8 mouse cellular contexts compared by ENCODE assay signal in the genomic region with DNA sequence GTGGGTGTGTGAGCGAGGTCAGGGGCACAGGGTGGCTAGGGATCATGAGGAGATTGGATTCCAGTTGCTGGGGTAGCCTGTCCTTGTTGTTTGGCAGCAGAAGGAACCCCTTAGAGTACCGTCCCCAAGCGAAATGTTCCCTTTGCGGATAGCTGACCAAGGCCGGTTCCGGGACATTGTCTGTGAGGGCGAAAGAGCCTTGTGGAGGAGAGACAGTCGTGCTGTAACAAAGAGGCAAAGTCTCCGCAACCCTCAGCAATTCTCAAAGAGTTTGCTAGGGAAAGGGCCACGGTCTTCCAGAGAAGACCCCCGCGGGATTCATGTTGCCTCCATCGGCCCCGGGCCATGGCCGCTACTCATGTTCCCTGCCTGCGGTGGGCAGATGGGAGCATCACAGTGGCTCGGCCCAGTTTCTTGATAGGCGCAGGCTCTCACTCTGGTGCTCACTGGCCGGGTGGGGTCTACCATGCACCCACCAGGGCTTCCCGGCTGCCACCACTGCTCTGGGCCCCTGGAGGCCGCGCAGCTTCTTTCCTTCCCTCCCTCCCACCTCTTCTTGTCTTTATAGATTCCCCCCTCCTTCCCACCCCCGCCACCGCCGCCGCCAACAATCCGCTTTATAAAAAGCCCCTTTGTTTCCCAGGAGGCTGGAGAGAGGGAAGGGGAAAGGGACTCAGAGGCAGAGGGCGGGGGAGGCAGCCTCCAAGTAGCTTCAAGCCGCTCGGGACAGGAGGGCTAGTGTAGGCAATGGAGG. TPM values are rescaled to one million over a fixed set of nuclear protein-coding genes. Genes with fewer than 3 reads are reported as not detected.
DNase-seq lines count a peak whose midpoint lies in the region; ATAC-seq and TF ChIP-seq lines count a peak whose summit lies in the region.

No protein-coding gene starts in this region.

- peak overlapping the region; percentile 74 for H3K9ac ChIP-seq in heart, embryonic 14.5 days (ENCODE audit: low read length)

- no peaks in the 10 kb centered on the region for H3K4me1 ChIP-seq in thymus, adult 2 months (replicated peaks; ENCODE audit: control insufficient read depth, insufficient read depth, low read length)
- H3K4me1 ChIP-seq in embryonic facial prominence, embryonic 10.5 days = peaks cover 16% of the 10 kb centered on the region
- peaks cover 5 to 6% of the 10 kb centered on the region in 2 experiments; a peak in 3 of 4 replicates for H3K4me1 ChIP-seq in heart, embryonic 14.5 days (ENCODE audit: control insufficient read depth in 2 of 2, insufficient read depth in 2 of 2, low read length in 2 of 2)
- peaks cover 5% of the 10 kb centered on the region for H3K4me1 ChIP-seq in small intestine, adult 2 months (ENCODE audit: control insufficient read depth, insufficient read depth, insufficient read length, low read length)

- H3K27ac ChIP-seq in thymus, adult 2 months (ENCODE audit: control insufficient read depth, insufficient read depth, low read length) = no peak overlapping the region
- H3K27ac ChIP-seq in embryonic facial prominence, embryonic 10.5 days (replicated peaks) = peak overlapping the region; percentile 66
- H3K27ac ChIP-seq in heart, embryonic 14.5 days (replicated peaks in 1 of 2; ENCODE audit: control insufficient read depth in 1 of 2, insufficient read depth in 1 of 2, low read depth in 2 of 2, low read length in 2 of 2) = peak overlapping the region; percentile 36 to 50
- no peak overlapping the region for H3K27ac ChIP-seq in small intestine, adult 2 months (ENCODE audit: insufficient read depth, low read depth, low read length)

- WGBS in thymus, adult 2 months = 4% methylated on average over 30 of the region's 30 CpGs
- WGBS in embryonic facial prominence, embryonic 10.5 days = 21% methylated on average over 30 of the region's 30 CpGs
- WGBS in heart, embryonic 14.5 days = 21% methylated on average over 29 of the region's 30 CpGs
- WGBS in small intestine, adult 2 months = 18% methylated on average over 30 of the region's 30 CpGs

- no peak for TF ChIP-seq CTCF in thymus, adult 2 months (IDR thresholded peaks at IDR 0.05; ENCODE audit: borderline replicate concordance, control insufficient read depth, extremely low read depth, insufficient read depth, low read length, poor library complexity)
- TF ChIP-seq CTCF in small intestine, adult 2 months (IDR thresholded peaks at IDR 0.05; ENCODE audit: extremely low read depth, insufficient read length, insufficient replicate concordance, low read depth, low read length) = no peak

- H3K27me3 ChIP-seq in thymus, adult 2 months (ENCODE audit: control insufficient read depth, insufficient read depth, low read length) = peaks cover 4% of the 10 kb centered on the region; the same call in 1 of the 2 replicates
- H3K27me3 ChIP-seq in embryonic facial prominence, embryonic 10.5 days (replicated peaks; ENCODE audit: low read depth, poor library complexity, severe bottlenecking) = peaks cover 86% of the 10 kb centered on the region
- peaks cover 6% of the 10 kb centered on the region for H3K27me3 ChIP-seq in heart, embryonic 14.5 days (ENCODE audit: control insufficient read depth, insufficient read depth, low read length)
- H3K27me3 ChIP-seq in small intestine, adult 2 months (ENCODE audit: control insufficient read depth, insufficient read depth, low read length) = peaks cover 6% of the 10 kb centered on the region

- peak overlapping the region; percentile 75 for H3K4me2 ChIP-seq in heart, embryonic 14.5 days (ENCODE audit: low read length)

- H3K9me3 ChIP-seq in embryonic facial prominence, embryonic 10.5 days = no peaks in the 10 kb centered on the region
- H3K9me3 ChIP-seq in heart, embryonic 14.5 days (ENCODE audit: control insufficient read depth, low read length) = no peaks in the 10 kb centered on the region

- peak overlapping the region; percentile 29 for H3K4me3 ChIP-seq in thymus, adult 2 months (ENCODE audit: control insufficient read depth, insufficient read depth, low read length)
- H3K4me3 ChIP-seq in embryonic facial prominence, embryonic 10.5 days = peak overlapping the region; percentile 59
- peak overlapping the region; percentile 57 to 60 for H3K4me3 ChIP-seq in heart, embryonic 14.5 days (ENCODE audit: control insufficient read depth in 1 of 2, insufficient read depth in 1 of 2, low read depth in 1 of 2, low read length in 2 of 2)
- H3K4me3 ChIP-seq in small intestine, adult 2 months (ENCODE audit: low read depth, low read length) = peak overlapping the region; percentile 66

- no peaks in the 10 kb centered on the region for H3K36me3 ChIP-seq in thymus, adult 2 months (ENCODE audit: control insufficient read depth, insufficient read depth, low read length)
- no peaks in the 10 kb centered on the region for H3K36me3 ChIP-seq in embryonic facial prominence, embryonic 10.5 days (replicated peaks)
- H3K36me3 ChIP-seq in heart, embryonic 14.5 days (ENCODE audit: control insufficient read depth, insufficient read depth, low read length) = no peaks in the 10 kb centered on the region
- no peaks in the 10 kb centered on the region for H3K36me3 ChIP-seq in small intestine, adult 2 months (ENCODE audit: control insufficient read depth, insufficient read depth, low read length)

- ATAC-seq in heart, embryonic 14.5 days (ENCODE audit: insufficient number of reproducible peaks, insufficient read depth, low FRiP score, low read depth) = peak; percentile 45; the same call in 1 of the 2 replicates
- no peak for ATAC-seq in erythroblast, adult 5-6 weeks (replicated peaks; ENCODE audit: low FRiP score, poor library complexity, severe bottlenecking)

- DNase-seq in thymus, adult 2 months = no peak
- no peak for DNase-seq in thymus, postnatal 25 days
- DNase-seq in embryonic facial prominence, embryonic 10.5 days (ENCODE audit: low spot score) = peak; percentile 50
- peak; percentile 13 to 29 for DNase-seq in layer of hippocampus, adult 18-20 months (ENCODE audit: low spot score in 2 of 2)
- peak; percentile 14 for DNase-seq in lung, postnatal 10 days

- TF ChIP-seq POLR2A in thymus, adult 2 months (IDR thresholded peaks at IDR 0.05; ENCODE audit: control insufficient read depth, extremely low read depth, insufficient read depth, low read length, poor library complexity) = no peak
- TF ChIP-seq POLR2A in small intestine, adult 2 months (IDR thresholded peaks at IDR 0.05; ENCODE audit: low read depth, low read length) = no peak

RNA-seq across cellular contexts. Expression of a gene that starts 1.5 kb away (rescaled TPM):
- 2.0 and 2.5 TPM in 2 replicates for polyA plus RNA-seq in thymus, adult 2 months (2012; rRNA removed)
- polyA plus RNA-seq in embryonic facial prominence, embryonic 10.5 days (2016; fragmentation: Nextera tagmentation; extraction: Ambion mirVana) = 1.3 and 1.5 TPM in 2 replicates
- polyA plus RNA-seq in heart, embryonic 14.5 days (2014; fragmentation: Nextera tagmentation; extraction: Ambion mirVana) = 6.9 and 7.4 TPM in 2 replicates
- 10 to 100 TPM; 32.2 to 32.5 TPM for total RNA-seq in layer of hippocampus, adult 18-20 months (2021)
- 0.80 and 0.85 TPM in 2 replicates for polyA plus RNA-seq in small intestine, adult 2 months (2012; rRNA removed)
- not detected in 2 replicates for total RNA-seq in erythroblast, adult 5-6 weeks (2015; ENCODE audit: low replicate concordance)
- not detected in 2 replicates for total RNA-seq in erythroblast, adult 5-6 weeks (2017; ENCODE audit: low replicate concordance)

Comparison
In these comparisons a context has a peak if more than half of its experiments do, and no peak if none do; other contexts are left out.
1. DNase-seq: peak in embryonic facial prominence, embryonic 10.5 days (single experiment), layer of hippocampus, adult 18-20 months (2 of 2) and lung, postnatal 10 days (single experiment); none in thymus, adult 2 months (single experiment) and thymus, postnatal 25 days (single experiment).
2. H3K27ac ChIP-seq: peak in embryonic facial prominence, embryonic 10.5 days (single experiment) and heart, embryonic 14.5 days (2 of 2); none in thymus, adult 2 months (single experiment) and small intestine, adult 2 months (single experiment).
3. Peak in every context shown above with its lines, with median percentiles within 50 percentile points of each other: H3K4me3 ChIP-seq.